Mouse (Mus musculus) liver, embryonic 13.5 days (tissue): ENCODE results near the gene Lage3. TPM values are rescaled to one million over a fixed set of nuclear protein-coding genes. Genes with fewer than 3 reads are reported as not detected.
"Not testable (repeated sequence)": the region's sequence is repeated elsewhere in the genome, so short reads cannot be mapped to it uniquely, and the experiment has no call there.

Experiments
- ATAC-seq: fragments of 200-750 bp; cut with Nextera tagmentation; 2 replicates; pipeline ENCODE4 v1.8.0; 2017; ENCODE audit warnings: low read depth, mild to moderate bottlenecking, moderate number of reproducible peaks, moderate library complexity
- DNase-seq: peaks from one replicate; pipeline ENCODE4 v3.0.0; 2022
- H3K27ac ChIP-seq: fragments of 300-500 bp; sonication (generic); 2 replicates; pipeline ENCODE4 v1.5.1; 2015; ENCODE audit warnings: moderate library complexity, mild to moderate bottlenecking, inconsistent platforms
- H3K27me3 ChIP-seq: fragments of 300-500 bp; sonication (generic); 2 replicates; pipeline ENCODE4 v1.6.1; 2015; ENCODE audit warnings: mild to moderate bottlenecking, inconsistent platforms
- H3K36me3 ChIP-seq: fragments of 300-500 bp; sonication (generic); 2 replicates; pipeline ENCODE4 v1.6.1; 2015; ENCODE audit warnings: mild to moderate bottlenecking, inconsistent platforms
- H3K4me1 ChIP-seq: fragments of 300-500 bp; sonication (generic); replicated peaks from 2 replicates; pipeline ENCODE4 v1.6.1; 2015; ENCODE audit warnings: inconsistent platforms
- H3K4me2 ChIP-seq: fragments of 300-500 bp; sonication (generic); 2 replicates; pipeline ENCODE4 v1.6.1; 2015; ENCODE audit warnings: inconsistent platforms, mild to moderate bottlenecking, moderate library complexity
- H3K4me3 ChIP-seq: fragments of 300-500 bp; sonication (generic); replicated peaks from 2 replicates; pipeline ENCODE4 v1.5.1; 2015; ENCODE audit warnings: mild to moderate bottlenecking, inconsistent platforms
- H3K9ac ChIP-seq: fragments of 300-500 bp; sonication (generic); 2 replicates; pipeline ENCODE4 v1.6.1; 2015; ENCODE audit warnings: mild to moderate bottlenecking, inconsistent platforms
- H3K9me3 ChIP-seq: fragments of 300-500 bp; sonication (generic); replicated peaks from 2 replicates; pipeline ENCODE4 v1.6.1; 2016; ENCODE audit warnings: inconsistent platforms
- WGBS: fragments of 180-500 bp; shearing (Covaris S2); methylation state at CpG from one replicate; pipeline ENCODE4 v1.1.7; 2015; ENCODE audit not compliant: insufficient replicate concordance; 5-methylcytosine and 5-hydroxymethylcytosine counted together
- polyA plus RNA-seq: library from polyadenylated mRNA; unstranded; fragments of >200 nt; fragmentation: Nextera tagmentation; extraction: Ambion mirVana; gene quantifications from 2 replicates; pipeline ENCODE4 v1.2.1, GENCODE M21; 2015

Lage3 gene
- 62.2 and 71.7 TPM in 2 replicates for polyA plus RNA-seq

DNA sequence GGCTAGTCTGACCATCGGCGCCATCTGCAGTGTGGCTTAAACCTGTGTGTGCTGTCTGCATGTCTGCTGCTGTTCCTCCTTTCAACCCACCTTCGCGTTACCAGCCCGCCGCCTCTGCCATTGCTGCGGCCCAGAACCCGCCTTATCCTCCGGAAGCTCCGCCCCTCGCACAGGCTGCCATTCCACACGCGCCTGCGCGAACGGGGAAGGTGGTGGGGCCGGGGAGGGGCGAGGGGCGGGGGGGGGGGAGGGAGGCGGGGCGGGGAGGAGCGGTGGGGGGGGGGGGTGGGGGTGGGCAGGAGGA, at the start of gene Lage3:
Gene Lage3, minus strand, starts transcription at position 152 of the 304 bp plus-strand sequence.
- WGBS = 15% methylated on average over 11 of the region's 22 CpGs
- peak; percentile 67 for DNase-seq

DNA sequence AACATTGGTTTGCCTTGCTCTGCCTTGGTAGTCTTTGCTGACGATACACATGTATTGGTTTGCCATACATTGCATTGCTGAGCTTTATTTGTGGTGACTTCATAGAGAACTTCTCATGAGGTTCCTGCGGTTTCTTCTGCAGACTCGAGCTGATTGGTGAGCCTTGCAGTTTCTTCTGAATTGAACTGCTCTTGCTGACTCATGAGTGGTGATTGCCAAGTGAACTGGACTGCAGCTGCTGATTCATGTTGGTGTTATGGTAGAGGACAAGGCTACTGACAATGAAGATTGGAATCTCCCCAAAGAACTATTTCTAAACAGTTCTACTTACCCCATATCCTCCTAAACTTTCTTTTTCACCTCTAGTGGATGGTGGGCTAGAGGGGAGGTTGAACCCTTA, 46.7 kb upstream of the Lage3 start:
- no peak overlapping the region for H3K27ac ChIP-seq
- H3K4me3 ChIP-seq = no peak overlapping the region
- no peaks in the 10 kb centered on the region for H3K4me1 ChIP-seq
- DNase-seq (no peak), ATAC-seq (no peak)
- H3K36me3 ChIP-seq = no peaks in the 10 kb centered on the region
- H3K9ac ChIP-seq = no peak overlapping the region
- H3K4me2 ChIP-seq = no peak overlapping the region
- H3K9me3 ChIP-seq = no peaks in the 10 kb centered on the region
- 64% methylated on average over 3 of the region's 3 CpGs for WGBS
- H3K27me3 ChIP-seq = no peaks in the 10 kb centered on the region

More for the DNA sequence above, at the start of gene Lage3:
- H3K9ac ChIP-seq = peak within 1 kb of the TSS; percentile 72
- ATAC-seq = peak; percentile 81
- H3K4me2 ChIP-seq = peak within 1 kb of the TSS; percentile 72
- no peaks in the 10 kb centered on the region; the same call in 1 of the 2 replicates for H3K4me1 ChIP-seq
- H3K27ac ChIP-seq = 0 out of 2 replicates have a peak within 1 kb of the TSS, but pooled peaks have one; percentile 39
- peak within 1 kb of the TSS; percentile 62 for H3K4me3 ChIP-seq
- no peaks in the 10 kb centered on the region for H3K9me3 ChIP-seq
- no peaks in the 10 kb centered on the region for H3K36me3 ChIP-seq
- no peaks in the 10 kb centered on the region for H3K27me3 ChIP-seq

GRCm38 (mm10) chrX:74392535-74393443, 39.4 kb upstream of the Lage3 start, which contains the start of the genes Fam3a and Ikbkg:
Gene Fam3a, minus strand, starts transcription at chrX:74393272.
Gene Ikbkg, plus strand, starts transcription at chrX:74393290.
- DNase-seq (peak; percentile 88), ATAC-seq (peak; percentile 100)
- Histone ChIP-seq H3K9me3 (no peaks in the 10 kb centered on the region), H3K27ac (peak within 1 kb of the TSS; percentile 93), H3K9ac (peak within 1 kb of the TSS; percentile 80), H3K4me1 (peaks cover 24% of the 10 kb centered on the region), H3K27me3 (no peaks in the 10 kb centered on the region), H3K4me3 (peak within 1 kb of the TSS; percentile 64), H3K36me3 (no peaks in the 10 kb centered on the region), H3K4me2 (peak within 1 kb of the TSS; percentile 76)
- 12% methylated on average over 30 of the region's 30 CpGs for WGBS

- peak; percentile 25 for ATAC-seq
- peak overlapping the region; percentile 59 for H3K27ac ChIP-seq
- no peak for DNase-seq
Measured at GRCm38 (mm10) chrX:74388153-74388552, 34.7 kb upstream of the Lage3 start.

GRCm38 (mm10) chrX:74384451-74384850, 31.0 kb upstream of the Lage3 start:
- 26% methylated on average over 2 of the region's 2 CpGs for WGBS
- no peaks in the 10 kb centered on the region for H3K9me3 ChIP-seq
- H3K9ac ChIP-seq = no peak overlapping the region
- H3K27me3 ChIP-seq = no peaks in the 10 kb centered on the region
- H3K36me3 ChIP-seq = 0 out of 2 replicates have a peak, but pooled peaks cover 4% of the 10 kb centered on the region
- H3K4me2 ChIP-seq = peak overlapping the region; percentile 3; the same call in 1 of the 2 replicates
- no peak overlapping the region for H3K27ac ChIP-seq
- peaks cover 40% of the 10 kb centered on the region for H3K4me1 ChIP-seq
- H3K4me3 ChIP-seq = no peak overlapping the region
- ATAC-seq (peak; percentile 88), DNase-seq (peak; percentile 49)

More at GRCm38 (mm10) chrX:74388153-74388552, 34.7 kb upstream of the Lage3 start:
- no peaks in the 10 kb centered on the region for H3K27me3 ChIP-seq
- H3K9ac ChIP-seq = no peak overlapping the region
- H3K4me3 ChIP-seq = no peak overlapping the region
- H3K9me3 ChIP-seq = no peaks in the 10 kb centered on the region
- 0 out of 2 replicates have a peak, but pooled peaks cover 4% of the 10 kb centered on the region for H3K36me3 ChIP-seq
- no peak overlapping the region for H3K4me2 ChIP-seq
- peaks cover 44% of the 10 kb centered on the region for H3K4me1 ChIP-seq

GRCm38 (mm10) chrX:74372888-74373549, 19.6 kb upstream of the Lage3 start, which contains the start of the genes Ubl4a and Slc10a3:
Gene Ubl4a, minus strand, starts transcription at chrX:74373218.
Gene Slc10a3, minus strand, starts transcription at chrX:74373349.
- Histone ChIP-seq H3K9ac (peak within 1 kb of the TSS; percentile 76), H3K4me1 (peaks cover 26% of the 10 kb centered on the region), H3K36me3 (0 out of 2 replicates have a peak, but pooled peaks cover 4% of the 10 kb centered on the region), H3K9me3 (no peaks in the 10 kb centered on the region), H3K27ac (peak within 1 kb of the TSS; percentile 63; the same call in 1 of the 2 replicates), H3K4me2 (peak within 1 kb of the TSS; percentile 72), H3K27me3 (no peaks in the 10 kb centered on the region), H3K4me3 (peak within 1 kb of the TSS; percentile 61)
- ATAC-seq (peak; percentile 91), DNase-seq (peak; percentile 83)
- 14% methylated on average over 32 of the region's 32 CpGs for WGBS

- peak overlapping the region; percentile 85 for H3K9ac ChIP-seq
- no peaks in the 10 kb centered on the region for H3K27me3 ChIP-seq
- peak overlapping the region; percentile 74 for H3K4me2 ChIP-seq
- H3K9me3 ChIP-seq = no peaks in the 10 kb centered on the region
- peaks cover 12% of the 10 kb centered on the region; the same call in 1 of the 2 replicates for H3K36me3 ChIP-seq
- H3K4me3 ChIP-seq = peak overlapping the region; percentile 75
- WGBS = 11% methylated on average over 49 of the region's 49 CpGs
- H3K27ac ChIP-seq = peak overlapping the region; percentile 73
- H3K4me1 ChIP-seq = peaks cover 40% of the 10 kb centered on the region
- ATAC-seq = peak; percentile 75
- DNase-seq = peak; percentile 62
Measured at GRCm38 (mm10) chrX:74368209-74368909, 14.9 kb upstream of the Lage3 start.

DNA sequence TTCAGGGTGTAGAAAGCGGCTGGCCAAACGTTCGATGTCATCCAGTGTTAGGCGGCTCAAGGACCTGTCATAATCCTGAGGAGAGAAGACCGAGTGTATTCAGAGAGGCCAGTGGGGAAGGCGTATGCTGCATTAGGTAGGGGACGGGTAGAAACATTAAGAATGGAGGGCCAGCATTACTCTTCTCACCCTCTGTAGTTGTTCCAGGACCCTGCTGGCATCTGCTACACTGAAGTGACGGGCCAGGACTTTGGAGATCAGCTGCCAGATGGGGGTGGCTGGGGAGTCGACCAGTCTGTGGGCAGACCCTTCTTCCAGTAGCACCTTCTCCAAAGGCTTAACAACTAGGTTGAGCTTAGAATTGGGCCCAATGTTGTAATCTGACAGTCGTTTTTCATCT, 14.1 kb upstream of the Lage3 start:
- Histone ChIP-seq H3K4me3 (peak overlapping the region; percentile 75), H3K27ac (peak overlapping the region; percentile 73), H3K36me3 (peaks cover 12% of the 10 kb centered on the region; the same call in 1 of the 2 replicates), H3K27me3 (no peaks in the 10 kb centered on the region), H3K4me2 (peak overlapping the region; percentile 74), H3K9me3 (no peaks in the 10 kb centered on the region), H3K4me1 (peaks cover 35% of the 10 kb centered on the region), H3K9ac (peak overlapping the region; percentile 85)
- WGBS = 53% methylated on average over 10 of the region's 10 CpGs
- ATAC-seq = no peak
- no peak for DNase-seq

DNA sequence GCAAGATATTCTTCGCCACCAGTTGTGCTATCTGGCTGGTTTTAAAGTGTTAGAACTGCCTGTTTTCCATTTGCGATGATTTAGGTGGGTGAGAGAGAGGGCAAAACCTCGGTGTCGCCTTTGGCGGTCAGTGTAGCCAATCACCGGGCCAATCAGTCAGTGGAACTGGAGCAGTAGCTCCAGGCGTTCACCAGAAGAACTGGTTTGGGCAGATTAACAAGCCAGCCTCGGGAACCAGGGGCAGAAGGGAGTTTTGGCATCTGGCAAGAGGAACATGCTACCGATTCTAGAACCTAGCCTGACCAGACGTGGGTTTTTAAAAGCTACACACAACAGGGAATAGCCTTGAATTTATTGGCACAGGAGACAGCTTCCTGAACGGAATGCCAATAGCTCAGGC, 5.8 kb upstream of the Lage3 start:
- DNase-seq (no peak), ATAC-seq (no peak)
- Histone ChIP-seq H3K4me3 (no peak overlapping the region), H3K4me2 (no peak overlapping the region), H3K9ac (no peak overlapping the region), H3K9me3 (no peaks in the 10 kb centered on the region), H3K4me1 (no peaks in the 10 kb centered on the region), H3K36me3 (no peaks in the 10 kb centered on the region), H3K27me3 (no peaks in the 10 kb centered on the region), H3K27ac (no peak overlapping the region)
- WGBS = 52% methylated on average over 11 of the region's 11 CpGs

GRCm38 (mm10) chrX:74357069-74357468, 3.7 kb upstream of the Lage3 start:
- not testable (repeated sequence) for ATAC-seq, DNase-seq, H3K9me3 ChIP-seq, H3K4me3 ChIP-seq, H3K4me2 ChIP-seq, H3K27me3 ChIP-seq, H3K27ac ChIP-seq, H3K9ac ChIP-seq, H3K4me1 ChIP-seq, H3K36me3 ChIP-seq
- WGBS = 71% methylated on average over 3 of the region's 3 CpGs
